Mouse (Mus musculus) CH12.LX (cell line): ENCODE measurements at regions not wholly inside any gene's neighbourhood (a gene's known extent, or its start where the extent isn't known, plus 50 kb on each side); places are given as distances from the start of the nearest gene placed in this dataset.

ENCODE experiments used
- DNase-seq: peaks from one replicate; pipeline ENCODE4 v3.0.0-alpha.2; 2013; ENCODE audit errors: extremely low read depth
- H3K27ac ChIP-seq: 2 replicates; pipeline ENCODE4 v1.5.1; 2012; ENCODE audit warnings: low read depth, mild to moderate bottlenecking, control low read depth, moderate library complexity; ENCODE audit not compliant: insufficient read depth
- H3K27me3 ChIP-seq: replicated peaks from 2 replicates; pipeline ENCODE3; 2012; ENCODE audit warnings: inconsistent platforms
- H3K36me3 ChIP-seq, 2 experiments: replicated peaks in 1 of 2; 2 replicates each; pipeline versions ENCODE3 to v1.6.1; 2012; ENCODE audit warnings: inconsistent platforms in 1 of 2, low read length in 1 of 2, mild to moderate bottlenecking in 1 of 2, mixed read lengths in 1 of 2, moderate library complexity in 1 of 2; ENCODE audit not compliant: control insufficient read depth in 1 of 2, insufficient read depth in 1 of 2
- H3K4me1 ChIP-seq, 2 experiments: 2 replicates each; pipeline ENCODE4 v1.6.1; 2012; ENCODE audit warnings: inconsistent platforms in 1 of 2, moderate library complexity in 1 of 2; ENCODE audit not compliant: insufficient read depth in 2 of 2, control insufficient read depth in 1 of 2
- H3K4me2 ChIP-seq: 2 replicates; pipeline ENCODE4 v1.6.1; 2012; ENCODE audit warnings: low read depth, mild to moderate bottlenecking, control low read depth; ENCODE audit not compliant: poor library complexity, insufficient read depth, severe bottlenecking
- H3K4me3 ChIP-seq, 3 experiments: fragments of 150-350 bp in 1 of 3; sonication (generic) in 1 of 3; replicated peaks in 1 of 3; 2 replicates each; pipeline versions ENCODE3 to v1.5.1; 2011 to 2012; ENCODE audit warnings: low read depth in 2 of 3, low read length in 2 of 3, mild to moderate bottlenecking in 2 of 3, moderate library complexity in 2 of 3, control low read depth in 1 of 3, improper control_type of control experiment in 1 of 3, inconsistent platforms in 1 of 3, mixed read lengths in 1 of 3; ENCODE audit not compliant: poor library complexity in 1 of 3
- H3K79me2 ChIP-seq: replicated peaks from 2 replicates; pipeline ENCODE4 v1.6.1; 2012; ENCODE audit warnings: mild to moderate bottlenecking, moderate library complexity; ENCODE audit not compliant: control insufficient read depth, poor library complexity, insufficient read depth, severe bottlenecking; ENCODE audit errors: extremely low read depth
- H3K9ac ChIP-seq: 2 replicates; pipeline ENCODE4 v1.6.1; 2012; ENCODE audit warnings: low read depth, mild to moderate bottlenecking, control low read depth, moderate library complexity; ENCODE audit not compliant: insufficient read depth
- H3K9me3 ChIP-seq: replicated peaks from 2 replicates; pipeline ENCODE3; 2012; ENCODE audit warnings: low read length, inconsistent platforms, mixed read lengths
- BHLHE40 ChIP-seq: IDR thresholded peaks from 2 replicates; pipeline ENCODE4 v1.6.1; 2011; ENCODE audit warnings: mild to moderate bottlenecking, low read depth, low read length, improper control_type of control experiment
- CHD1 ChIP-seq: IDR thresholded peaks from 2 replicates; pipeline ENCODE4 v1.6.1; 2012; ENCODE audit warnings: low read depth, low read length, improper control_type of control experiment, inconsistent platforms
- CTCF ChIP-seq, 2 experiments: IDR thresholded peaks in 1 of 2; conservative IDR thresholded peaks in 1 of 2; 2 replicates each; pipeline ENCODE4 v1.5.1; 2011 to 2012; ENCODE audit warnings: low read depth in 2 of 2, low read length in 2 of 2, improper control_type of control experiment in 1 of 2, inconsistent platforms in 1 of 2, mild to moderate bottlenecking in 1 of 2, moderate library complexity in 1 of 2
- ELF1 ChIP-seq: IDR thresholded peaks from 2 replicates; pipeline ENCODE4 v1.6.1; 2014; ENCODE audit warnings: low read depth, mild to moderate bottlenecking, inconsistent platforms, low read length, improper control_type of control experiment
- ETS1 ChIP-seq: conservative IDR thresholded peaks from 2 replicates; pipeline ENCODE4 v1.6.1; 2012; ENCODE audit warnings: low read depth, mild to moderate bottlenecking, inconsistent platforms, low read length, improper control_type of control experiment, moderate library complexity
- IRF4 ChIP-seq: IDR thresholded peaks from 2 replicates; pipeline ENCODE4 v1.6.1; 2014; ENCODE audit warnings: low read depth, mild to moderate bottlenecking, inconsistent platforms, low read length, improper control_type of control experiment
- JUND ChIP-seq: conservative IDR thresholded peaks from 2 replicates; pipeline ENCODE4 v1.6.1; 2011; ENCODE audit warnings: low read depth, low read length, improper control_type of control experiment
- KAT2A ChIP-seq: IDR thresholded peaks from 2 replicates; pipeline ENCODE4 v1.6.1; 2012; ENCODE audit warnings: low read length, improper control_type of control experiment, inconsistent platforms; ENCODE audit not compliant: insufficient replicate concordance
- MAZ ChIP-seq: IDR thresholded peaks from 2 replicates; pipeline ENCODE4 v1.6.1; 2012; ENCODE audit warnings: low read depth, mild to moderate bottlenecking, inconsistent platforms, low read length, improper control_type of control experiment, moderate library complexity
- MEF2A ChIP-seq: IDR thresholded peaks from 2 replicates; pipeline ENCODE4 v1.6.1; 2014; ENCODE audit warnings: low read depth, mild to moderate bottlenecking, inconsistent platforms, low read length, improper control_type of control experiment, borderline replicate concordance
- MYC ChIP-seq: IDR thresholded peaks from 2 replicates; pipeline ENCODE4 v1.6.1; 2011; ENCODE audit warnings: low read depth, mild to moderate bottlenecking, improper control_type of control experiment, low read length
- POLR2A ChIP-seq: IDR thresholded peaks from 2 replicates; pipeline ENCODE4 v1.6.1; 2011; ENCODE audit warnings: low read depth, mild to moderate bottlenecking, improper control_type of control experiment, low read length
- RAD21 ChIP-seq: IDR thresholded peaks from 2 replicates; pipeline ENCODE4 v1.6.1; 2011; ENCODE audit warnings: low read depth, mild to moderate bottlenecking, low read length, improper control_type of control experiment, moderate library complexity
- RCOR1 ChIP-seq: conservative IDR thresholded peaks from 2 replicates; pipeline ENCODE4 v1.6.1; 2012; ENCODE audit warnings: low read depth, mild to moderate bottlenecking, inconsistent platforms, low read length, improper control_type of control experiment
- SIN3A ChIP-seq: IDR thresholded peaks from 2 replicates; pipeline ENCODE4 v1.6.1; 2012; ENCODE audit warnings: low read length, improper control_type of control experiment, inconsistent platforms
- TBP ChIP-seq: conservative IDR thresholded peaks from 2 replicates; pipeline ENCODE4 v1.6.1; 2011; ENCODE audit warnings: low read depth, low read length, improper control_type of control experiment
- USF2 ChIP-seq: conservative IDR thresholded peaks from 2 replicates; pipeline ENCODE4 v1.6.1; 2011; ENCODE audit warnings: low read depth, low read length, improper control_type of control experiment
- ZKSCAN1 ChIP-seq: IDR thresholded peaks from 2 replicates; pipeline ENCODE4 v1.6.1; 2012; ENCODE audit warnings: low read depth, inconsistent platforms, low read length, improper control_type of control experiment, borderline replicate concordance
- dilution Hi-C: fragments of 300-500 bp; cut with MboI; formaldehyde crosslinking; loops from 2 replicates; pipeline ENCODE4 v1.14.3; 2020; ENCODE audit warnings: low sequenced_read_pairs; ENCODE audit not compliant: extremely low pct_unique_long_range_greater_than_20kb, extremely low pct_ligation_motif_present
- in situ Hi-C: fragments of 300-500 bp; cut with MboI; formaldehyde crosslinking; loops from 3 replicates; pipeline ENCODE4 v1.14.3; 2019; ENCODE audit warnings: low sequenced_read_pairs, low pct_ligation_motif_present, low pct_unique_long_range_greater_than_20kb, mixed read lengths

GRCm38 (mm10) chr10:98318416-98318815 is 591.9 kb upstream of the C030005K15Rik start:
- Histone ChIP-seq H3K27me3 (no peaks in the 10 kb centered on the region), H3K27ac (no peak overlapping the region), H3K4me3 (no peak overlapping the region), H3K79me2 (no peaks in the 10 kb centered on the region), H3K4me2 (no peak overlapping the region), H3K9ac (no peak overlapping the region), H3K4me1 (no peaks in the 10 kb centered on the region), H3K9me3 (no peaks in the 10 kb centered on the region), H3K36me3 (no peaks in the 10 kb centered on the region)
- dilution Hi-C loops (no loop called here), in situ Hi-C loops (no loop called here)
- no peak for DNase-seq
- TF ChIP-seq ELF1, result no peak

GRCm38 (mm10) chr10:98323846-98324245 is 590.4 kb upstream of the Atp2b1 start:
- Histone ChIP-seq H3K36me3 (no peaks in the 10 kb centered on the region), H3K27ac (no peak overlapping the region), H3K27me3 (no peaks in the 10 kb centered on the region), H3K4me2 (no peak overlapping the region), H3K4me3 (no peak overlapping the region), H3K79me2 (no peaks in the 10 kb centered on the region), H3K4me1 (no peaks in the 10 kb centered on the region), H3K9ac (no peak overlapping the region), H3K9me3 (no peaks in the 10 kb centered on the region)
- no peak for DNase-seq
- in situ Hi-C loops (no loop called here), dilution Hi-C loops (no loop called here)
- no peak for TF ChIP-seq ZKSCAN1
- TF ChIP-seq IRF4, result no peak
- TF ChIP-seq RAD21, result no peak
- TF ChIP-seq CTCF (conservative IDR thresholded peaks at IDR 0.05 in 1 of 2, IDR thresholded peaks at IDR 0.05 in 1 of 2; ENCODE audit: low read depth in 2 of 2, low read length in 2 of 2), result no peak
- TF ChIP-seq ETS1, result no peak
- TF ChIP-seq JUND, result no peak
- no peak for TF ChIP-seq USF2
- no peak for TF ChIP-seq KAT2A
- TF ChIP-seq RCOR1, result no peak
- TF ChIP-seq TBP, result no peak
- TF ChIP-seq MEF2A, result no peak
- TF ChIP-seq CHD1, result no peak
- TF ChIP-seq POLR2A, result no peak
- TF ChIP-seq MYC, result no peak
- no peak for TF ChIP-seq BHLHE40
- TF ChIP-seq SIN3A, result no peak

GRCm38 (mm10) chr10:98324591-98324990 is 589.6 kb upstream of the Atp2b1 start:
- dilution Hi-C loops (no loop called here), in situ Hi-C loops (no loop called here)
- no peaks in the 10 kb centered on the region for H3K27me3 ChIP-seq
- H3K4me3 ChIP-seq, result no peak overlapping the region
- H3K9me3 ChIP-seq, result no peaks in the 10 kb centered on the region
- H3K79me2 ChIP-seq, result no peaks in the 10 kb centered on the region
- DNase-seq, result no peak
- H3K36me3 ChIP-seq, result no peaks in the 10 kb centered on the region
- TF ChIP-seq MAZ, result no peak
- TF ChIP-seq ELF1, result no peak
- H3K4me2 ChIP-seq, result no peak overlapping the region
- H3K9ac ChIP-seq, result no peak overlapping the region
- H3K4me1 ChIP-seq, result no peaks in the 10 kb centered on the region
- no peak overlapping the region for H3K27ac ChIP-seq
